Mouse (Mus musculus) heart, embryonic 14.5 days (tissue): Measurements from ENCODE around the gene Trmt112. TPM values are rescaled to one million over a fixed set of nuclear protein-coding genes. Genes with fewer than 3 reads are reported as not detected.

Experiments used
- ATAC-seq: fragments of 200-750 bp; cut with Nextera tagmentation; 2 replicates; pipeline ENCODE4 v1.8.0; 2017; ENCODE audit warnings: low read depth, moderate TSS enrichment; ENCODE audit not compliant: insufficient number of reproducible peaks, insufficient read depth, low FRiP score
- H3K27ac ChIP-seq, 2 experiments: fragments of 200-500 bp in 1 of 2; fragments of 300-500 bp in 1 of 2; sonication (generic) in 1 of 2; replicated peaks in 1 of 2; 2 replicates each; pipeline ENCODE4 v1.5.1; 2012 to 2014; ENCODE audit warnings: low read depth in 2 of 2, low read length in 2 of 2, control low read depth in 1 of 2, mild to moderate bottlenecking in 1 of 2, mixed read lengths in 1 of 2; ENCODE audit not compliant: control insufficient read depth in 1 of 2, insufficient read depth in 1 of 2
- H3K27me3 ChIP-seq: fragments of 300-500 bp; sonication (generic); 2 replicates; pipeline ENCODE4 v1.6.1; 2014; ENCODE audit warnings: mild to moderate bottlenecking, low read length, control low read depth; ENCODE audit not compliant: control insufficient read depth, insufficient read depth
- H3K36me3 ChIP-seq: fragments of 300-500 bp; sonication (generic); 2 replicates; pipeline ENCODE4 v1.6.1; 2014; ENCODE audit warnings: mild to moderate bottlenecking, control low read depth, low read length, mixed read lengths; ENCODE audit not compliant: control insufficient read depth, insufficient read depth
- H3K4me1 ChIP-seq, 2 experiments: fragments of 200-500 bp in 1 of 2; fragments of 300-500 bp in 1 of 2; sonication (generic) in 1 of 2; 2 replicates each; pipeline ENCODE4 v1.6.1; 2012 to 2014; ENCODE audit warnings: low read length in 2 of 2, control low read depth in 1 of 2, mixed read lengths in 1 of 2; ENCODE audit not compliant: control insufficient read depth in 2 of 2, insufficient read depth in 2 of 2
- H3K4me2 ChIP-seq: fragments of 300-500 bp; sonication (generic); 2 replicates; pipeline ENCODE4 v1.6.1; 2014; ENCODE audit warnings: mild to moderate bottlenecking, low read length
- H3K4me3 ChIP-seq, 2 experiments: fragments of 200-500 bp in 1 of 2; fragments of 300-500 bp in 1 of 2; sonication (generic) in 1 of 2; 2 replicates each; pipeline ENCODE4 v1.5.1; 2012 to 2014; ENCODE audit warnings: low read length in 2 of 2, mild to moderate bottlenecking in 2 of 2, control low read depth in 1 of 2, low read depth in 1 of 2, moderate library complexity in 1 of 2; ENCODE audit not compliant: control insufficient read depth in 1 of 2, insufficient read depth in 1 of 2
- H3K9ac ChIP-seq: fragments of 300-500 bp; sonication (generic); 2 replicates; pipeline ENCODE4 v1.6.1; 2014; ENCODE audit warnings: mild to moderate bottlenecking, low read length
- H3K9me3 ChIP-seq: fragments of 300-500 bp; sonication (generic); 2 replicates; pipeline ENCODE4 v1.6.1; 2016; ENCODE audit warnings: low read length, control low read depth; ENCODE audit not compliant: control insufficient read depth
- WGBS: fragments of 180-500 bp; shearing (Covaris S2); extraction: QIAGEN DNeasy Blood & Tissue Kit; methylation state at CpG from one replicate; pipeline ENCODE4 v1.1.7; 2014; 5-methylcytosine and 5-hydroxymethylcytosine counted together
- microRNA-seq: library from miRNA; unstranded; fragments of <30 nt; microRNA quantifications from one replicate; pipeline ENCODE4, GENCODE M21; 2016
- polyA plus RNA-seq: library from polyadenylated mRNA; unstranded; fragments of >200 nt; fragmentation: Nextera tagmentation; extraction: Ambion mirVana; gene quantifications from 2 replicates; pipeline ENCODE4 v1.2.1, GENCODE M21; 2014

Gene Trmt112
- polyA plus RNA-seq, 1 experiment from 2014 or later: 95.0 TPM

DNA sequence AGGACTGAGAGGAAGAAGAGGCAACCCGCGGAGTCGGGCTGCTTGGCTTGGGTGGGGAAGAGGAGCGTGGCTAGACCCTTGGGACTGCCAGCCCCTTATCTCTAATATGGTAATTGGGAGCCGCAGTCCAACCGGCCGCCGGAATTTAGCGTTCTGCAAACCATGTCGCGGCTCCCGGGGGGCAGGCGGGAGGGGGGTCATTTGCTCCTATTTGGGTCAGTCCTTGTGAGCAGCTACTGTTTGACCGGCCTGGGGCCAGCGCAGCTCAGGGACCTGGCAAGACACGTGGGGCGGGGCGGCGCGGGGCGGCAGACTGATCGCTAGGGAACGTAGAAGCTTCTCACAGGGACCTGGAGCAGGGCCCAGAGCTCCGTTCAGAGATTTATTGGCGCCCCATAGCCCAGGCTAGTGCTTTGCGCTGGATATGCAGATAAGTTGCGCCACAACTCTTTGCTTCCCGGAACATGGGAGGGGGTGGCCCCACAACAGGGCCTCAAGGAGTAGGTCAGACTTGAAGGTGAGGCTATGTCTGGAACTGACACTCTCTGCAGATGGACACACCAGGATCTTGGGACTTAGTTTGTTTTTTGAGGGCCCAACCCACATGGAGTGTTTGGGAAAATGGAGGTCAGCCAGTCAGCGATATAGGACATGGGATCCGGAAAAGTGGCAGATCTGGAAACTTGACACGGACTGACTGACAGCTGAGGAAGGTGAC lies 42.7 kb downstream of the Trmt112 start:
- H3K4me2 ChIP-seq: peak overlapping the region; percentile 88
- no peaks in the 10 kb centered on the region for H3K9me3 ChIP-seq
- H3K4me1 ChIP-seq: peaks cover 28 to 50% of the 10 kb centered on the region in 2 experiments
- no peaks in the 10 kb centered on the region for H3K27me3 ChIP-seq
- peak; percentile 51 for ATAC-seq
- H3K36me3 ChIP-seq: peaks cover 28% of the 10 kb centered on the region
- H3K9ac ChIP-seq: peak overlapping the region; percentile 88
- WGBS: 1% methylated on average over 31 of the region's 31 CpGs
- peak overlapping the region; percentile 97 to 98 for H3K27ac ChIP-seq
- H3K4me3 ChIP-seq: peak overlapping the region; percentile 64 to 66

DNA sequence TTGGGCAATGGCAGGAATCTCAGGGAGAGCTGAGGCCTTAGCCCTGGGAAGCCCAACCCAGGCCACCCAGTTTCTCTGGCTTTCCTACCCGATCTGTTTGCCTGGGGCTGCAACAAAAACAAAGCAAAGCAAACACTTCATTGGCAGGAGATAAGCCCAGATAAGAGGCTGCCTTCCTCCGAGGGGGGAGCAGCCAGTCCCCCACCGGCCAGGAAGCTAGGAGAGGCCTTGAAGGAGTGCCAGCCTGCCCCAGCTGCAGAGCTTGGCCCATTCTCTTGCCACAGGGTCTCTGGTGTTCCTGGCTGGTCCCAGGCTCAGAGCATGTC lies 43.2 kb downstream of the Trmt112 start:
- WGBS: 5% methylated on average over 3 of the region's 3 CpGs
- no peak for ATAC-seq
- peak overlapping the region; percentile 88 for H3K9ac ChIP-seq
- peaks cover 28 to 50% of the 10 kb centered on the region in 2 experiments for H3K4me1 ChIP-seq
- peak overlapping the region; percentile 97 to 98 for H3K27ac ChIP-seq
- H3K36me3 ChIP-seq: peaks cover 32% of the 10 kb centered on the region
- H3K4me2 ChIP-seq: peak overlapping the region; percentile 88
- H3K27me3 ChIP-seq: no peaks in the 10 kb centered on the region
- H3K4me3 ChIP-seq: peak overlapping the region; percentile 64 to 66; a peak in 2 of 4 replicates
- no peaks in the 10 kb centered on the region for H3K9me3 ChIP-seq

DNA sequence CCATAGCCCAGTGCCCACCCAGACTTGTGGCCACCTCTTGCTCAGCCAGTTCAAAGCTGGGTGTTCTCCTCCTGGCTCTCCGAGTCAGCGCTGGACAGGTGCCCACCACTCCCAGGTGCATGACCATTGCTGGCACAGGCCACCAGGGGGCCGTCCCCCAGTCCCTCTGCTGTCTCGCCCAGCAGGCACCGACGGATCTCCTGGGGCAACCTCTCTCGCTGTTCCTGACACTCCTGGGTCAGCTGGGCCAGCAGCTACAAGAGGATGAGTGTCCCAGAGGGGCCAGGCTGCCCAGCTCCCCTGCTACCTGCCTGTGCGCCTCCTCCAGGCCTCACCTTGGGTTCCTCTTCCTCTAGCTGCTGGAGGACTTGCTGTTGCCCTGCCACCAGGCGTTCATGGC lies 44.5 kb downstream of the Trmt112 start:
- Histone ChIP-seq H3K4me1 (peaks cover 28 to 50% of the 10 kb centered on the region in 2 experiments), H3K4me3 (no peak overlapping the region), H3K9me3 (no peaks in the 10 kb centered on the region), H3K36me3 (peaks cover 46% of the 10 kb centered on the region), H3K4me2 (no peak overlapping the region), H3K27me3 (no peaks in the 10 kb centered on the region), H3K27ac (no peak overlapping the region), H3K9ac (no peak overlapping the region)
- WGBS: 61% methylated on average over 9 of the region's 9 CpGs
- no peak for ATAC-seq

DNA sequence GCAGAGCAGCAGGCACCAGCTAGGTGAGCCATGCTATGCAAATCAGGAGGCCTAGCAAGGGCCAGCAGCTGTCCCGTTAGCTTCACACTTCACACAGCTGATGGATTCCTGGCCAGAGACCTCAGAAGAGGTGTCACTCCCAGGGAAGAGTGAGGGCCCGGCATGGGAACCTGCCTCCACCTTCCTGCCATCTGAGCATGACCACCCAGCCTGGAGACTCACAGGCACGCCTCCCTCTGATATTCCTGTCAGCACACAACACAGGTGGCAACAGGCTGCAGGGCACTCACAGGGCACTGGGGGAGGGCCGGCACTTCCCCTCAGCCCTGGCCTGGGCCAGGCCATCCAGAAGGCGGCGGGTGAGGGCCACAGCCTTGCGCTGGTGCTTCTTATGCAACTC lies 45.9 kb downstream of the Trmt112 start:
- ATAC-seq: peak; percentile 37
- peak overlapping the region in 1 of 2 experiments; percentile 61; a peak in 3 of 4 replicates for H3K27ac ChIP-seq

DNA sequence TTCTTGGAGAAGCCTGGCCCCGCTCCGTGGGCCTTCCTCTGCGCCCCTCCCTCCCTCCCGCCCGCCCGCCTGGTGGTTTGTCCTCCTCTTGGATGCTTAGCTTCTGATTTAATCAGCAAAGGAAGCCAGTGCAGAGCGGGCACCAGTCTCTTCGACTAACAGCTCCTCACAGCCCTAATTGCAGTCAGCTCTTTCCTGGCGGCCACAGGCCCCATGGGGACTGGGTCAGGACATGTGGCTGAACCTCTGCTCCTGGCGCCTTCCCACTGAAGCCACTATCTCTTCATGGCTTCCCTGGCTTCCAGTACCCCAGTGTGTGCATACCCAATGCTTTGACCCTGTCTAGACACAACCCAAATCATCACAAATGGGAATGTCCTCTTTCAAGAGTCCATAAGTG lies 47.0 kb downstream of the Trmt112 start:
- H3K4me1 ChIP-seq: peaks cover 25 to 39% of the 10 kb centered on the region in 2 experiments
- H3K4me3 ChIP-seq: no peak overlapping the region
- WGBS: 79% methylated on average over 10 of the region's 10 CpGs
- H3K9ac ChIP-seq: no peak overlapping the region
- peaks cover 63% of the 10 kb centered on the region for H3K36me3 ChIP-seq
- H3K4me2 ChIP-seq: no peak overlapping the region
- no peaks in the 10 kb centered on the region for H3K27me3 ChIP-seq
- no peak for ATAC-seq
- H3K9me3 ChIP-seq: no peaks in the 10 kb centered on the region
- H3K27ac ChIP-seq: no peak overlapping the region

More for the DNA sequence above, 45.9 kb downstream of the Trmt112 start:
- no peak overlapping the region for H3K4me2 ChIP-seq
- H3K4me1 ChIP-seq: peaks cover 25 to 39% of the 10 kb centered on the region in 2 experiments
- H3K9ac ChIP-seq: peak overlapping the region; percentile 36; the same call in 1 of the 2 replicates
- no peaks in the 10 kb centered on the region for H3K9me3 ChIP-seq
- H3K4me3 ChIP-seq: no peak overlapping the region
- peaks cover 60% of the 10 kb centered on the region for H3K36me3 ChIP-seq
- WGBS: 38% methylated on average over 7 of the region's 7 CpGs
- no peaks in the 10 kb centered on the region for H3K27me3 ChIP-seq

Small RNAs within 50 kb of the gene (microRNA-seq; reads per million reads assigned to microRNA genes)
- 2.8 reads per million, percentile 3 among the genes with 10 or more reads in this experiment for gene Mir6990

Other genes starting within 250 kb of the Trmt112 start
- 11.1 and 13.9 TPM in 2 replicates for gene Rps6ka4, start 69.1 kb upstream of the Trmt112 start, polyA plus RNA-seq
- gene Ccdc88b, start 51.5 kb upstream of the Trmt112 start, polyA plus RNA-seq: 0.22 and 0.65 TPM in 2 replicates
- gene Prdx5, start 408 bp downstream of the Trmt112 start, polyA plus RNA-seq: 192 and 210 TPM in 2 replicates
- gene Esrra, start 12.1 kb downstream of the Trmt112 start, polyA plus RNA-seq: 14.4 and 18.0 TPM in 2 replicates
- 1.4 and 1.7 TPM in 2 replicates for gene Catsperz, start 15.7 kb downstream of the Trmt112 start, polyA plus RNA-seq
- gene Kcnk4, start 24.8 kb downstream of the Trmt112 start, polyA plus RNA-seq: 0.27 and 0.46 TPM in 2 replicates
- gene Bad, start 32.2 kb downstream of the Trmt112 start, polyA plus RNA-seq: 55.9 and 58.0 TPM in 2 replicates
- gene Gpr137, start 32.8 kb downstream of the Trmt112 start, polyA plus RNA-seq: 20.7 and 20.8 TPM in 2 replicates
- gene Ppp1r14b, start 65.3 kb downstream of the Trmt112 start, polyA plus RNA-seq: 170 and 184 TPM in 2 replicates
- 15.2 and 16.8 TPM in 2 replicates for gene Plcb3, start 66.8 kb downstream of the Trmt112 start, polyA plus RNA-seq
- gene Fkbp2, start 70.8 kb downstream of the Trmt112 start, polyA plus RNA-seq: 64.2 and 65.1 TPM in 2 replicates
- gene Vegfb, start 78.0 kb downstream of the Trmt112 start, polyA plus RNA-seq: 141 and 153 TPM in 2 replicates
- 40.0 and 42.9 TPM in 2 replicates for gene Dnajc4, start 82.9 kb downstream of the Trmt112 start, polyA plus RNA-seq
- gene Nudt22, start 86.4 kb downstream of the Trmt112 start, polyA plus RNA-seq: 29.7 and 31.8 TPM in 2 replicates
- 20.0 and 22.0 TPM in 2 replicates for gene Trpt1, start 86.4 kb downstream of the Trmt112 start, polyA plus RNA-seq
- 5.2 and 6.6 TPM in 2 replicates for gene Fermt3, start 109.8 kb downstream of the Trmt112 start, polyA plus RNA-seq
- gene Stip1, start 130.3 kb downstream of the Trmt112 start, polyA plus RNA-seq: 174 and 175 TPM in 2 replicates
- 50.5 and 53.0 TPM in 2 replicates for gene Macrod1, start 147.1 kb downstream of the Trmt112 start, polyA plus RNA-seq
- 1.4 and 1.5 TPM in 2 replicates for gene Flrt1, start 196.0 kb downstream of the Trmt112 start, polyA plus RNA-seq